Mouse (Mus musculus): ENCODE results near the gene Eif2ak2. TPM values are rescaled to one million over a fixed set of nuclear protein-coding genes. Genes with fewer than 3 reads are reported as not detected.
A peak's percentile ranks its signal among the peaks of the same experiment; 100 is the strongest.

Gene Eif2ak2
- polyA plus RNA-seq (2012; ENCODE audit: insufficient read depth, low replicate concordance), result 7.4 TPM in 1 of 2 replicates, not detected in the other

- TF ChIP-seq GATA1 (IDR thresholded peaks at IDR 0.05; ENCODE audit: borderline replicate concordance, low read length), result no peak
- Histone ChIP-seq H3K4me3 (replicated peaks) (peak within 1 kb of the TSS; percentile 93), H3K27me3 (replicated peaks) (no peaks in the 10 kb centered on the region), H3K4me1 (peaks cover 21% of the 10 kb centered on the region), H3K9me3 (peaks cover 10% of the 10 kb centered on the region), H3K36me3 (replicated peaks; ENCODE audit: low read length) (peaks cover 42% of the 10 kb centered on the region)
Observed at GRCm38 (mm10) chr17:78882401-78883112, at the start of gene Eif2ak2. Gene Eif2ak2, minus strand, starts transcription at chr17:78882573.

GRCm38 (mm10) chr17:78917696-78918095, 35.3 kb upstream of the Eif2ak2 start:
- H3K4me3 ChIP-seq (replicated peaks), result peak overlapping the region; percentile 64
- H3K27me3 ChIP-seq (replicated peaks), result no peaks in the 10 kb centered on the region
- TF ChIP-seq FLI1 (IDR thresholded peaks at IDR 0.05; ENCODE audit: low read length) (no peak), GATA1 (IDR thresholded peaks at IDR 0.05; ENCODE audit: borderline replicate concordance, low read length) (no peak)
- H3K36me3 ChIP-seq (replicated peaks; ENCODE audit: low read length), result peaks cover 50% of the 10 kb centered on the region
- H3K9me3 ChIP-seq, result no peaks in the 10 kb centered on the region
- peaks cover 21% of the 10 kb centered on the region for H3K4me1 ChIP-seq

- Histone ChIP-seq H3K27me3 (replicated peaks) (no peaks in the 10 kb centered on the region), H3K36me3 (replicated peaks; ENCODE audit: low read length) (peaks cover 42% of the 10 kb centered on the region), H3K9me3 (no peaks in the 10 kb centered on the region), H3K4me3 (replicated peaks) (peak overlapping the region; percentile 98), H3K4me1 (peaks cover 21% of the 10 kb centered on the region)
- TF ChIP-seq FLI1 (IDR thresholded peaks at IDR 0.05; ENCODE audit: low read length) (no peak), GATA1 (IDR thresholded peaks at IDR 0.05; ENCODE audit: borderline replicate concordance, low read length) (no peak)
Observed at GRCm38 (mm10) chr17:78916899-78917298, 34.5 kb upstream of the Eif2ak2 start.

GRCm38 (mm10) chr17:78916369-78916813, 34.0 kb upstream of the Eif2ak2 start, which contains the start of gene Cebpzos:
Gene Cebpzos, plus strand, starts transcription at chr17:78916500.
- H3K36me3 ChIP-seq (replicated peaks; ENCODE audit: low read length), result peaks cover 37% of the 10 kb centered on the region
- peak within 1 kb of the TSS; percentile 98 for H3K4me3 ChIP-seq (replicated peaks)
- H3K4me1 ChIP-seq, result peaks cover 21% of the 10 kb centered on the region
- no peaks in the 10 kb centered on the region for H3K9me3 ChIP-seq
- TF ChIP-seq FLI1 (IDR thresholded peaks at IDR 0.05; ENCODE audit: low read length), result no peak
- no peak for TF ChIP-seq GATA1 (IDR thresholded peaks at IDR 0.05; ENCODE audit: borderline replicate concordance, low read length)
- no peaks in the 10 kb centered on the region for H3K27me3 ChIP-seq (replicated peaks)

GRCm38 (mm10) chr17:78915772-78916171, 33.4 kb upstream of the Eif2ak2 start:
- Histone ChIP-seq H3K4me1 (peaks cover 21% of the 10 kb centered on the region), H3K9me3 (no peaks in the 10 kb centered on the region), H3K36me3 (replicated peaks; ENCODE audit: low read length) (peaks cover 31% of the 10 kb centered on the region), H3K4me3 (replicated peaks) (peak overlapping the region; percentile 98), H3K27me3 (replicated peaks) (no peaks in the 10 kb centered on the region)
- TF ChIP-seq FLI1 (IDR thresholded peaks at IDR 0.05; ENCODE audit: low read length), result no peak

GRCm38 (mm10) chr17:78913921-78914320, 31.5 kb upstream of the Eif2ak2 start:
- no peaks in the 10 kb centered on the region for H3K9me3 ChIP-seq
- H3K36me3 ChIP-seq (replicated peaks; ENCODE audit: low read length), result peaks cover 13% of the 10 kb centered on the region
- peaks cover 3% of the 10 kb centered on the region for H3K27me3 ChIP-seq (replicated peaks)
- no peak overlapping the region for H3K4me3 ChIP-seq (replicated peaks)
- H3K4me1 ChIP-seq, result peaks cover 21% of the 10 kb centered on the region
- TF ChIP-seq FLI1 (IDR thresholded peaks at IDR 0.05; ENCODE audit: low read length) (no peak), GATA1 (IDR thresholded peaks at IDR 0.05; ENCODE audit: borderline replicate concordance, low read length) (no peak)

GRCm38 (mm10) chr17:78912861-78913281, 30.5 kb upstream of the Eif2ak2 start:
- peaks cover 4% of the 10 kb centered on the region for H3K36me3 ChIP-seq (replicated peaks; ENCODE audit: low read length)
- no peaks in the 10 kb centered on the region for H3K9me3 ChIP-seq
- TF ChIP-seq FLI1 (IDR thresholded peaks at IDR 0.05; ENCODE audit: low read length), result no peak
- TF ChIP-seq GATA1 (IDR thresholded peaks at IDR 0.05; ENCODE audit: borderline replicate concordance, low read length), result no peak
- H3K4me3 ChIP-seq (replicated peaks), result no peak overlapping the region
- H3K27me3 ChIP-seq (replicated peaks), result peaks cover 3% of the 10 kb centered on the region
- peaks cover 20% of the 10 kb centered on the region for H3K4me1 ChIP-seq

- TF ChIP-seq FLI1 (IDR thresholded peaks at IDR 0.05; ENCODE audit: low read length) (no peak), GATA1 (IDR thresholded peaks at IDR 0.05; ENCODE audit: borderline replicate concordance, low read length) (no peak)
- H3K9me3 ChIP-seq, result no peaks in the 10 kb centered on the region
- H3K27me3 ChIP-seq (replicated peaks), result peaks cover 11% of the 10 kb centered on the region
- no peak overlapping the region for H3K4me3 ChIP-seq (replicated peaks)
- no peaks in the 10 kb centered on the region for H3K36me3 ChIP-seq (replicated peaks; ENCODE audit: low read length)
- H3K4me1 ChIP-seq, result no peaks in the 10 kb centered on the region
Observed at GRCm38 (mm10) chr17:78909374-78909773, 27.0 kb upstream of the Eif2ak2 start.

GRCm38 (mm10) chr17:78906892-78907291, 24.5 kb upstream of the Eif2ak2 start, which contains the start of gene Sult6b1:
Gene Sult6b1, minus strand, starts transcription at chr17:78906992.
- Histone ChIP-seq H3K36me3 (replicated peaks; ENCODE audit: low read length) (no peaks in the 10 kb centered on the region), H3K4me1 (peaks cover 5% of the 10 kb centered on the region), H3K9me3 (no peaks in the 10 kb centered on the region), H3K4me3 (replicated peaks) (no peak within 1 kb of the TSS), H3K27me3 (replicated peaks) (peaks cover 11% of the 10 kb centered on the region)
- no peak for TF ChIP-seq GATA1 (IDR thresholded peaks at IDR 0.05; ENCODE audit: borderline replicate concordance, low read length)
- TF ChIP-seq FLI1 (IDR thresholded peaks at IDR 0.05; ENCODE audit: low read length), result no peak

GRCm38 (mm10) chr17:78903158-78903557, 20.8 kb upstream of the Eif2ak2 start:
- H3K27me3 ChIP-seq (replicated peaks), result peaks cover 8% of the 10 kb centered on the region
- TF ChIP-seq FLI1 (IDR thresholded peaks at IDR 0.05; ENCODE audit: low read length) (no peak), GATA1 (IDR thresholded peaks at IDR 0.05; ENCODE audit: borderline replicate concordance, low read length) (no peak)
- H3K9me3 ChIP-seq, result no peaks in the 10 kb centered on the region
- peak overlapping the region; percentile 33 for H3K4me3 ChIP-seq (replicated peaks)
- H3K36me3 ChIP-seq (replicated peaks; ENCODE audit: low read length), result no peaks in the 10 kb centered on the region
- H3K4me1 ChIP-seq, result peaks cover 7% of the 10 kb centered on the region

Measured in megakaryocyte, embryonic 14.5 days (primary cell).